8 mouse cellular contexts compared by ENCODE assay signal in genomic region chr15:16728470-16729011, GRCm38 (mm10). TPM values are rescaled to one million over a fixed set of nuclear protein-coding genes. Genes with fewer than 3 reads are reported as not detected.
DNase-seq lines count a peak whose midpoint lies in the region; ATAC-seq and TF ChIP-seq lines count a peak whose summit lies in the region.

TSS of gene Cdh9 (plus strand) at chr15:16728756.

- no peak for ATAC-seq in heart, postnatal 0 days (ENCODE audit: insufficient read depth, low read depth)

- H3K9me3 ChIP-seq in heart, postnatal 0 days (replicated peaks; ENCODE audit: control insufficient read depth, low read length), result no peaks in the 10 kb centered on the region

- H3K27ac ChIP-seq in brown adipose tissue, adult 24 weeks (replicated peaks; ENCODE audit: low read depth, low read length), result peak within 1 kb of the TSS; percentile 33; the same call in 1 of the 2 replicates
- no peak within 1 kb of the TSS for H3K27ac ChIP-seq in heart, postnatal 0 days (ENCODE audit: low read depth)
- H3K27ac ChIP-seq in left cerebral cortex, adult 2 months, result peak within 1 kb of the TSS; percentile 45

- TF ChIP-seq CTCF in heart, postnatal 0 days (IDR thresholded peaks at IDR 0.05; ENCODE audit: low read depth), result no peak
- TF ChIP-seq CTCF in left cerebral cortex, adult 2 months (IDR thresholded peaks at IDR 0.05), result no peak

- H3K4me1 ChIP-seq in brown adipose tissue, adult 24 weeks (ENCODE audit: control insufficient read depth, insufficient read depth, insufficient read length, low read length), result no peaks in the 10 kb centered on the region
- no peaks in the 10 kb centered on the region for H3K4me1 ChIP-seq in heart, postnatal 0 days (ENCODE audit: control insufficient read depth, insufficient read depth)

- no peak for TF ChIP-seq EP300 in heart, postnatal 0 days (IDR thresholded peaks at IDR 0.05; ENCODE audit: low read depth)

- 0 out of 2 replicates have a peak within 1 kb of the TSS, but pooled peaks have one; percentile 1 for H3K9ac ChIP-seq in heart, postnatal 0 days (replicated peaks; ENCODE audit: low read depth, low read length)

- no peak for TF ChIP-seq POLR2A in myocyte (IDR thresholded peaks at IDR 0.05; ENCODE audit: insufficient read length, low read depth)

- H3ac ChIP-seq in myocyte (ENCODE audit: control insufficient read depth, insufficient read length), result no peak within 1 kb of the TSS

- no peaks in the 10 kb centered on the region for H3K27me3 ChIP-seq in heart, postnatal 0 days (ENCODE audit: control insufficient read depth, insufficient read depth, low read length)
- H3K27me3 ChIP-seq in myocyte (ENCODE audit: control insufficient read depth, insufficient read depth, insufficient read length), result no peaks in the 10 kb centered on the region

- 7% methylated on average over 14 of the region's 14 CpGs for WGBS in heart, postnatal 0 days

- no peaks in the 10 kb centered on the region for H3K36me3 ChIP-seq in heart, postnatal 0 days (replicated peaks; ENCODE audit: control insufficient read depth, insufficient read depth, low read length)
- H3K36me3 ChIP-seq in myocyte (ENCODE audit: control insufficient read depth, insufficient read depth), result no peaks in the 10 kb centered on the region

- DNase-seq in kidney, adult 9 months, result peak; percentile 2
- DNase-seq in kidney, adult 18-20 months, result no peak
- DNase-seq in heart, postnatal 0 days (ENCODE audit: low spot score), result no peak
- DNase-seq in left cerebral cortex, adult 2 months (ENCODE audit: extremely low spot score in 1 of 2, low spot score in 2 of 2), result peak; percentile 27 to 32
- no peak for DNase-seq in gastrocnemius, postnatal 25 days
- no peak for DNase-seq in gastrocnemius, postnatal 14 days

- no peaks in the 10 kb centered on the region for H3K79me2 ChIP-seq in myocyte (ENCODE audit: control insufficient read depth, insufficient read depth)

- intact Hi-C loops in left cerebral cortex, adult 2 months (cut with DNase I), result no loop called here
- intact Hi-C loops in gastrocnemius, postnatal 14 days (cut with DNase I; ENCODE audit: low total_unique reads), result no loop called here

- H3K4me3 ChIP-seq in brown adipose tissue, adult 24 weeks (ENCODE audit: insufficient read depth, low read depth, low read length), result peak within 1 kb of the TSS; percentile 45
- H3K4me3 ChIP-seq in heart, postnatal 0 days (ENCODE audit: low read depth, low read length), result peak within 1 kb of the TSS; percentile 32
- H3K4me3 ChIP-seq in left cerebral cortex, adult 2 months, result peak within 1 kb of the TSS; percentile 61
- H3K4me3 ChIP-seq in myocyte, result no peak within 1 kb of the TSS

- H3K4me2 ChIP-seq in heart, postnatal 0 days (ENCODE audit: low read depth, low read length), result peak within 1 kb of the TSS; percentile 60
- peak within 1 kb of the TSS; percentile 42 for H3K4me2 ChIP-seq in myocyte (ENCODE audit: low read depth)

TF ChIP-seq in myocyte, 11 proteins besides CTCF, POLR2A, EP300 and RAD21:
- TF ChIP-seq MYOG (IDR thresholded peaks at IDR 0.05; ENCODE audit: control insufficient read depth in 1 of 3, insufficient read depth in 1 of 3, insufficient read length in 2 of 3, low read depth in 2 of 3) (no peak), USF1 (IDR thresholded peaks at IDR 0.05; ENCODE audit: low read depth) (peak; percentile 45), TCF12 (IDR thresholded peaks at IDR 0.05; ENCODE audit: insufficient read depth, poor library complexity, severe bottlenecking) (no peak)

RNA-seq across cellular contexts. Expression of gene Cdh9, which starts in this region (rescaled TPM):
- 1.4 and 2.6 TPM in 2 replicates for polyA plus RNA-seq in brown adipose tissue, adult 24 weeks (2012; ENCODE audit: insufficient read depth, insufficient read length, missing spikeins)
- not detected in 2 replicates for total RNA-seq in heart, postnatal 0 days (2014; rRNA removed; ENCODE audit: low replicate concordance)
- not detected in 2 replicates for polyA plus RNA-seq in heart, postnatal 0 days (2015; fragmentation: Nextera tagmentation; extraction: Ambion mirVana)
- 10 to 100 TPM; 14.3 to 16.0 TPM for total RNA-seq in left cerebral cortex, adult 2 months (2021)
- polyA plus RNA-seq in myocyte (2012; fragmentation: generic; extraction: Trizol), result not detected
- total RNA-seq in gastrocnemius, postnatal 25 days (2021), result not detected
- total RNA-seq in gastrocnemius, postnatal 14 days (2021), result not detected

Comparison
In these comparisons a context has a peak if more than half of its experiments do, and no peak if none do; other contexts are left out.
1. RNA of gene Cdh9 (total RNA-seq): 14.3 to 16.0 TPM in left cerebral cortex, adult 2 months; not detected in heart, postnatal 0 days, not detected in gastrocnemius, postnatal 25 days and not detected in gastrocnemius, postnatal 14 days; every median in the first group is over 10 times any median in the second.
2. DNase-seq: peak in kidney, adult 9 months (single experiment) and left cerebral cortex, adult 2 months (2 of 2); none in kidney, adult 18-20 months (single experiment), heart, postnatal 0 days (single experiment), gastrocnemius, postnatal 25 days (single experiment) and gastrocnemius, postnatal 14 days (single experiment).